Mouse (Mus musculus) common myeloid progenitor, adult 5-6 weeks (primary cell): ENCODE measurements around the gene Rhno1. TPM values are rescaled to one million over a fixed set of nuclear protein-coding genes. Genes with fewer than 3 reads are reported as not detected.

Experiments
- total RNA-seq: library from RNA; stranded (forward); fragments of 200-1000, 187-1606 nt; gene quantifications from 2 replicates; pipeline ENCODE4 v1.2.3, GENCODE M21; 2017

The Rhno1 gene
- total RNA-seq, 1 experiment from 2014 or later, result 43.8 TPM

Other genes with a start within 250 kb of the Rhno1 start
- 0.29 and 0.69 TPM in 2 replicates for gene Tspan9, start 219.3 kb downstream of the Rhno1 start, total RNA-seq
- gene Tead4, start 62.1 kb downstream of the Rhno1 start, total RNA-seq, result not detected in 2 replicates
- 0.19 and 0.27 TPM in 2 replicates for gene Tulp3, start 7.1 kb downstream of the Rhno1 start, total RNA-seq
- 10.9 and 19.5 TPM in 2 replicates for gene Foxm1, start 56 bp upstream of the Rhno1 start, total RNA-seq
- gene Tex52, start 12.5 kb upstream of the Rhno1 start, total RNA-seq, result not detected in 2 replicates
- not detected in 2 replicates for gene Gm44596, start 12.6 kb upstream of the Rhno1 start, total RNA-seq
- under 0.01 TPM in 1 of 2 replicates, not detected in the other for gene Nrip2, start 36.4 kb upstream of the Rhno1 start, total RNA-seq
- gene Itfg2, start 62.0 kb upstream of the Rhno1 start, total RNA-seq, result 13.9 and 19.0 TPM in 2 replicates
- gene Fkbp4, start 75.8 kb upstream of the Rhno1 start, total RNA-seq, result 331 and 387 TPM in 2 replicates
- not detected in 2 replicates for gene Pzp, start 163.8 kb upstream of the Rhno1 start, total RNA-seq
- gene A2ml1, start 218.7 kb upstream of the Rhno1 start, total RNA-seq, result not detected in 2 replicates